Mouse (Mus musculus) layer of hippocampus, adult 8-10 months (tissue): ENCODE measurements at regions not wholly inside any gene's neighbourhood (a gene's known extent, or its start where the extent isn't known, plus 50 kb on each side); places are given as distances from the start of the nearest gene placed in this dataset.

ENCODE experiments used
- DNase-seq, 2 experiments: peaks; one replicate each; pipeline ENCODE4 v3.0.0; 2022; ENCODE audit warnings: low spot score in 2 of 2

DNA sequence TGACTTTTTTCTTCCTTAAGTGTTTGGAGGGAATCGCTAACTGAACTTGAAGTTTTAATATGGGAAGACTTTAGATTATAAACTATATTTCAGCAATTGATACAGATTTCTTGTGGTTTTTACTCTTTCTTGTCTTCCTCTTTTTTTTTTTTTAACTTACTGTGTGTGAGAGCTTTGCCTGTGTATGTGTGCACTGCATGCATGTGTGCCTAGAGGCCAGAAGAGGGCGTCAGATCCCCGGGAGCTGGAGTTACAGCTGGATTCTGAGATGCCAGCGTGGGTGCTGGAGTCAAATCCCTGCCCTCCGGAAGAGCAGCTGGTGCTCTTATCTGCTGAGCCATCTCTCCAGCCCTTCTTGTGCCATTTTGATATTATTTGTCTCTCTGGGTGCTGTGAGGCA lies 129.6 kb downstream of the Trim33 start:
- no peak for DNase-seq

DNA sequence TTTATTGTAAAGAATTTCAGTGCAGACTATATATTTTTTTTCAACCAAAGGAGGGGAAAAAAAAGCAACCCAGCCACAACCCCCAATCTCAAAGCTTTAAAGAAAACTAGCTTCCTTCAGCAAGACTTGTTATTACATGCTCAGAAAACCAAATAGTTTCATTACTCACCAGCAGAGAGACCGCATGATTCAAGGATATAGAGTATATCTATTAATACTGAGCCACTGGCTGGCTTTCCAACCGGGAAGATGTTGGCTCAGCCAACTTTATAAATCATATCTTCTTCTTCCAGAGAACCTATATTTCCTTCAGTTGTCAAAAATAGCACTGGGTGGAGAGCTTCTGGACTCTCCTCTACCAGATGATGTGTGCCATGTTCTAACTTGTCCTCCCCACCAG lies 133.2 kb downstream of the Trim33 start:
- DNase-seq: no peak

- DNase-seq: no peak
These were observed 136.1 kb downstream of the Trim33 start for GRCm38 (mm10) chr3:103415051-103415695.

DNA sequence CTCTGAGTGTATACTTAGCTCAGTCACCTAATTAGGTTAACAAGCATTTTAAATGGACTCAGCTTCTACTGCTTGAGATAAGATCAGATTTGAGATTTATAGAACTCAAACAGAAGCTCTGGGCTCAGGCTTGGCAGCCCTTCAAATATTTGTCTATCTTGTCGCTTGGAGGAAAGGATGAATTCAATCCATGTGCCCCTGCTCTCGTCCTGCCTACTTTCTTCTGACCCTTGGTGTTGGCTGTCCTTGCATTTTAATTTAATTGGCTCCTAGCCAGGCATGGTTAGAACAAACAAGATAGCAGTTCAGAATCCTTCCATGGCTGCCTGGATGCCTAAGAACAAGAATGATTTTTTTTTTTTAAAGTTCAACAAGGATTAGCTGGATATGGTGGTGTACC lies 137.2 kb downstream of the Trim33 start:
- DNase-seq: no peak

DNA sequence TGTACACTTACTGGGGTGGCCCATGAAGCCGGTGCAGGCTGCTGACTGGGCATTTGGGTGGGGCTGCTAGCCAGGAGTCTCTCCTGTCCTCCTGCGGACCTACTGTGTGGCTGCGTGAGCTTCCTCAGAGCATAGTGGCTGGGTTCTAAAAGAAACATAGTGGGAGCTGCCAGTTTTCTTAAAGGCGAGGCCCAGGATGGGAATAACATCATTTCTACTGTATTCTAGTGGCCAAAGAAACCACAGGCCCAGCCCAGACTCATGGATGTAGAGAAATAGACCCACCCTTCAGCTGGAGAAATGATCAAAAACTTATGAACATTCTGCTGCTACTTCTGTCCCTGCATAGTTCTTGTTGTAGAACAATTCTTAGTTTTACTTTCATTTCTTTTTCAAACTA lies 138.7 kb downstream of the Trim33 start:
- DNase-seq: no peak

GRCm38 (mm10) chr3:103419761-103420620 lies 140.9 kb downstream of the Trim33 start:
- no peak for DNase-seq

GRCm38 (mm10) chr3:103420621-103421274 lies 141.7 kb downstream of the Trim33 start:
- peak in 1 of 2 experiments; percentile 26 for DNase-seq

DNA sequence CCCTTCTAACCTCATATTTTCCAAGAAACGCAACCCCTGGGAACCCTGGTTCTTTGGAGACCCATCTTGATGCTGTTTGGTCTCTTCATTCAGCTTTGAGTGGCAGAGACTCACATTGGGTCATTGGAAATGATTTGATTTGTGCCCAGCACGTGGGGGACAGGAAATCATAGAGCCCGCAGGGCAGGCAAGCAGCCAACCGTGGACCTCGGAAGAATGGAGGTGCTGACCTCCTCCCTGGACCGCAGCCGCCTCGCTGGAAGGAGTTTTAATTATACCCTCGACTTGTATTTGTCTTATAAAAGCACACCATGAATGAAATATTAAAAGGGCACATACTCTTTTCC lies 142.2 kb downstream of the Trim33 start:
- DNase-seq: peak in 1 of 2 experiments; percentile 12

DNA sequence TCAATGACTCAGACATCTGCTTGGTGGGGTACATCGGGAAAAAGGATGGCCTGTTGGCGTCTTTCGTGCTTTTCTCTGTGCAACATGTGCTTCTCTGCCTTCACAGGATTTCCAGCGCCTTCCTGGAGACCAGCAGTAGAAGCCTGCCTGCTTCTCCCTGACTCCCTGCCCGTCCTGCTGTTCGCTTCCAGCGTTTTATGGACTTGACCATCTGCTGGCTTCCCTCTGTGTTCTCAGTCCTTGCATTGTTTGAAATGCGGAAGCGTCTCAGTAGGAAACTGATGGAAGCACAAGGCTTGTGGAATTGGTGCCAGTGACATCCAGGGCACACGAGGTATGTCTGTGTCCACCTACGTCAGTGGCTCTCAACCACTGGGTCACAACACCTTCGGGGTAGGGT lies 143.7 kb downstream of the Trim33 start:
- peak in 1 of 2 experiments; percentile 18 for DNase-seq

GRCm38 (mm10) chr3:103423290-103423689 lies 144.2 kb downstream of the Trim33 start:
- no peak for DNase-seq

DNA sequence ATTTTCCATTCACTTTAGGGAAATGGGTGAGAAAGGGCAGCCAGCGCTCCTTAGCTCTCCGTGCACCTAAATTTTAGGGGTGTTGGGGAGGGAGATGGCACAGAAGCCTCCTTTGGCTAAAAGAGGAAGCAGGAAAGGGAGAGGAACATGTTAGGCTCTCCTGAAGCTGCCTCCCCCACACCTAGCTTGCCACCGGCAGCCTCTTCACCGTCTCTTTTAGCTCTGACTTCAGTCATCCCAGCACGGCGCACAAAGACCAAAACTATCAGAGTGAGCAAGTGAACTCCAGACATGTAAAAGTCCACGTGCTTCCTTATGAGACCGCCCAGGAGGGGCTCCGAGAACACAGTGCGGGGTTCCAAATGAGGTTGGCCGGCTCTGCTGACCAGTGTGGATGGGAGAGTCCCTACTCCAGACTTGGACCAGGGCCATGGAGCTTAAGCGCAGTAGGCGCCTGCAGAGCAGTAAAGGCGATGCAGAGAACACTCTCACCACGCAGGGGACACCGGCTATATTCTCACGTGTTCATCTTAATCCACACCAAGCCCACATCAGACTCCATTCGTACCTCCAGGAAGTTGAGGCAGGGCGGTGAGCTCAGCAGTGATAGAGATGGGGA lies 146.8 kb downstream of the Trim33 start:
- DNase-seq: no peak

GRCm38 (mm10) chr3:103429227-103429788 lies 145.7 kb upstream of the Syt6 start:
- peak in 1 of 2 experiments; percentile 11 for DNase-seq

DNA sequence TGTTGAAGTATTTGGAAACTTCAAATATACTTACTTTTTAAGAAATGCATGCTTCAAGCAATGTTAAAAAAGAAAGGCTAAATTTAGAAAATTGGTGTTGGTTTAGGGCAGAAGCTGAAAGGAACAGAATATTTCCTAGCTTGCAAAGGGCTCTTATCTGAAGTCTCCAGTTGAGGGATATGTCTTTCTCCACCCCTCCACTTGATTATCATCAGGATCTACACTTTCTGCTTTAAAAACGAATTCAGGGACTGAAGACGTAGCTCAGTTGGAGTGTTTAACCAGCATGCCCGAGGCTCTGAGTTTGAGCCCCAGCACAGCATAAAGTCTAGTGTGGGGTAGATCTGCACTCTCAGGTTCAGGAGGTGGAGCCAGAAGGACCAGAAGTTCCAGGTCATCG lies 144.9 kb upstream of the Syt6 start:
- DNase-seq: no peak

GRCm38 (mm10) chr3:103432254-103432653 lies 142.8 kb upstream of the Syt6 start:
- no peak for DNase-seq

- no peak for DNase-seq
These were observed 138.0 kb upstream of the Syt6 start for GRCm38 (mm10) chr3:103436902-103437603.

DNA sequence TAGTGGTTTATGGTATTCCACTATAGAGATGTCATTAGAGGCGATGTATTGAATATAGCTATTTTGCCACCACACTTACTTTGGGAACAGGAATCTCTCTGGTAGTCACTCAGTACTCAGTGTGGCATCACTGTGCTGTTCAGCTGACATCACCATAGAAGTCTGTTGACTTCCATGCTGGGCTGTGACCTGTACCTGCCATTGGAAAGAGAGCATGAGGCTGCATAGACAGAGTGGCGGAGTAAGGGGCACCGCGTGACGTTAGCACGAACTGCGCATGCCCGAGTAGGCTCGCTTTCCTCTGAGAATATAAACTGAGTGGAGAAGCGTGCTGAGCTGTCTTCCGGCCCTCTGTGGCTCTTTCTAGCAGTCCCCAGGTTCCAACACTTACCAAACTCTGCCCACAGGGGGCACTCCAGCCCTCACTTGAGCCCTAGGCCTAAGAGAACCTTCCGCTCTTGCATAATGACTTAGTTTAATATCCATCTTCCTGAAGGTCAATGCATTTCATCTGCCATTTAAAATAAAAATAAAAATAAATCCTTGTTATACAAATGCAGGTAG lies 136.2 kb upstream of the Syt6 start:
- peak; percentile 22 to 49 for DNase-seq

DNA sequence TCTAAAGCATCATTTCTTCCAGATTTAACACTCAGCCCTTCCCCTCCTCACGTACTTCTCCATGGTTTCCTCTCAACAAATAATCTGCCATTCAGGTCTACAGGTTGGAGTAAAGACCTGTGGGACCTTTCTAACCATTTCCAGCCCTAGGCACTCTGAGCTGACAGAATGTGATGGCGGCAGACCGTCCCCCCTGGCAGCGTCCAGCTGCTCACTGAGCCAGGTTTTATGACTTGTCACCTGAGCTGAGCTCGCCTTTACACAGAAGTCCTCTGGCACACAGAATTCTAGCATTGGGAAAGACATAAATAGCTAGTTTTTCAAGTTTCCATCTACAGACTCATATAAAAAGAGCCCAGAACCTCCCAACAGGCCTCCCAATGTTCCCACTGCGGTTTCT lies 131.8 kb upstream of the Syt6 start:
- DNase-seq: no peak

DNA sequence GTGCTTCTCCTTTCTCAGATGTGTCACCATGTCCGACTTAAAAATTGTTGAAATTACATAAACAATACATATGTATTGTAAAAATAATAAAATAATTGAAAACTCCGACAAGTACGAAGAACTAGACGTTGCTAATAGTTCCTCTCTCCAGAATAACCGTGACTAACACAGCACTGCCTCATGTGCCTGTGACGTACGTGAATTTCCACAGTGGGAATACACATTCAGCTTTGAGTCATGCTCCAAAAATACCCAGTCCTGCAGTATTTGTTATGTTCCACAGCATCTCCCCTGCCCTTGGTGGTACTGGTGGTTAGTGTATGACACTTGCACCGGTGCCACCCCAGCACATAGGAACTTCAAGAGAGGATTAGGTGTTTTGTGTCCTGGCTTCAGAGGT lies 129.2 kb upstream of the Syt6 start:
- DNase-seq: no peak

GRCm38 (mm10) chr3:103449851-103450250 lies 125.2 kb upstream of the Syt6 start:
- DNase-seq: no peak

DNA sequence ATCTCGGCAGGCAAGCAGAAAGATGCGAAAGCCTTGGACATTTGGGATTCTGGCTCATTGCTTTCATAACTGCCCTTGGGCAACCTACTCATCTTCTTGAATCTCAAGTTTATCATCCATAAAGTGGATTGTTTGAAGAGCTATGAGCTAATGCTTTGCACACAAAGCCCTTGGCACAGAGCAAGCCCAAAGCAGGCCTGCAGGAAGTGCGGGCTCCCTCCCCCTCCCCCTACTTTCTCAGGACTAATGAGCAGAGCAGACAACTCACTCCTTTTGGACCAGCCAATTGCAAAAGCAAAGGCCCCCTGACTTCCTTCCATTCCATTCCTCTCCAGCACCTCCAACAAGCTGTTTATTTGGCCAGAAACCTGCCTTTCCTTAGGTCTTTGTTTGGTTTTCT lies 123.1 kb upstream of the Syt6 start:
- no peak for DNase-seq

DNA sequence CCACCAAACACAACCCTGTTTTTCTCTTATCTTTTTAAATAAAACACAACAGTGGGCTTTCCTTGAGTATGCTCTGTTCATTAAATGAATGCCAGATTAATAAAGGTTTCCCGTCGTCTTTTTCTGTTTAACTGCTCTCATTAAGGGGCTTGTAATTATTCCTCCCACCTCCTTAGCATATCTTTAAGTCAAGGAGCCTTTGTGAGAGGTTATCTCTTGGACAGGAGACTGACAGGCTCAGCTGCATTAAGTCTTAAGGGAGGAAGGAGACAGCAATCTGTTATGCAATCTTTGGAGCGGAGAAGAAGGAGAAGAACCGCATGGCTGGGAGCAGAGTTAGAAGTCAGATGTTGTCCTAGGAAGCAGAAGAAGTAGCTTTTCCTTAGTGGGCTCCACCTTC lies 111.3 kb upstream of the Syt6 start:
- DNase-seq: no peak
